Mouse (Mus musculus) embryo, embryonic 11 days (tissue): Measurements from ENCODE around the gene Srbd1.

ENCODE experiments used
- DNase-seq: peaks from one replicate; pipeline ENCODE4 v3.0.0-alpha.2; 2015

The Srbd1 gene

DNA sequence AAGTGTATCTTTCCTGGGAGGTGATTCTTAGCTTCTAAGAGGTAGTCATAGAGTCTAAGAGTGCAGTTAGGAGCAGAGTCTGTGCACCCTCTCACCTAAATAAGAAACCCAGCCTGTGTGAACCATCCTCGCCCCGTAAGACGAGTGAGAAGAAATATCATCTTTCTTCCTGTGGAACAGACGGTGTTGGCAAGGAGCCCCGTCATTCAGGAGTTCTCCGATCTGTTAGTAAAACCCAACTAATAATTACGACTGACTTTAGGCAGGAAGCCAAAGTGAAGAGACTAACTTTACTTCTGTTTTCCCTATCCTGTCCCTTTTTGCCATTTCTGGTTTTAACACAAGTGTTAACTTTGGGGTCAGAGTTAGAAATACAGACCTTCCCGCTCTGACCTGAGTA lies 166.1 kb downstream of the Srbd1 start:
- DNase-seq = no peak

DNA sequence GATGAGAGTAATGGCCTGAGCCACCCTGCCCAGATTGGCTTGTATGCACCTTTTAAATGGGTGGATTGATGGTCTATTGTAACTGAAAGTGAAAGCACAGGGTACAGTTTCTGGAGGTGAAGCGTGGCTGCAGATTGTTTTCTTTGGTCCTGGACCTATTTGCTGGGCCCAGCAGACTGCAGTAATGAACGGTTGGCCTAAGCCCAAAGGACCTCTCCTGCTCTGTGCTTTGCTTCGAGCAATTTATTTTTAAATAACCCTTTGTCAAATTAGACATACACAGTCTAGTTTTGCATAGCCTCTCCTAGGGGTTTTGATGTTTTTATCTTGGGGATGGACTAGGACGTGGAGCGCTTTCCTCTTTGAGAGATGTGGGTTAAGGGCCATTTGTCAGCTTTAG lies 169.9 kb downstream of the Srbd1 start:
- no peak for DNase-seq

DNA sequence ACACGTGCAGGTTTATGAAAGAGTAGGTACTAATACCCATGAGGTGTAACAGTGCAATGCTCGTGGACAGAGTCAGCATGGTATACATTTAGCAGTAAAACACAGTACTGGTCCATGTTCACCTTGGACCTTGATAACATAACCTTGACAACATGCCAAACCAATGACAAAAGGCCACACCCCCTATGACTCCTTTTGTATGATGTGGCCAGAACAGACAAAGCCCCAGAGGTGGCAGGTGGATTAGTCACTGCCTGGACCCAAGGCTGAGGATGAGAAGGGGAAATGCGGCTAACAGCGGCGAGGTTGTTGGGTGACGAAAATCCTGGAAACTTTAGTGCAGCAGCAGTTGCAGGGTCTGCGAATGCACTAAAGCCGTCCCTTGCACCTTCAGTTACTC lies 170.4 kb downstream of the Srbd1 start:
- no peak for DNase-seq

DNA sequence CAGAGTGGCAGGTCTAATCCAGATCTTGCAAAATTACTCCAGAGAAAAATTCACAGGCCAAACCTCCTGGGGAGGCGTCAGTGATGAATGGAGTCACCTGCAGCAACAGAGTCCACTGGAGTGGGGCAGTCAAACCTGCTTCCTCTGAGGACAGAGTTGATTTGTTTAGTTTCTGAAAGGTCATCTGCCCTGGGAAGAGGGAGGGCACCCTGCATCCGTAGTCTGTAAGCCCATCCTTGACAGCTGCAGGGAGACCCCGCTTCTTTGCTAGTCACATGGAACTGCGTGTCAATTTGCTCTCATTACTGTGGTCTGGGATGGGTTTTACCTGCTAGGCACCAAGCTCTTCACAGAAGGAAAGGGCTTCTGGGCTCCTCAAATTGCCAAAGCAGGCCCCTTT lies 173.9 kb downstream of the Srbd1 start:
- DNase-seq = peak; percentile 30

DNA sequence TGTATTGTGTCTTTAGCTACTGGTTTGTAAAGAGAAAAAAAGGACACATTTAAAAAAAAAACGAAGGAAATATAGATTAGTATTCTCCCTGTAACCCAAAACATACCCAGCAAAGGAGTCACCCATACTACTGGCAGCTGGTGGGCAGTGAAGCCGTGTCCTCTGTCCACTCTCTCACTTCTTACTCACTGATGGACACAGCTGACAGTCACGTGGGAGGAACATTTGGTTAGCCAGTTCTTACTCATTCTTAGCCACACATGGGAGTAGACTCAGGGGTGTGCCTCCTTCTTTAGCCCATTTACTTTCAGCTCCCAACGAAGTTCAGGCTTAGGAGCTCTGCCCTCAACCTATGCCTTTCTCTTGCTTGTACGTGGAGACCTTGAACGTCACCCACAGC lies 183.3 kb downstream of the Srbd1 start:
- no peak for DNase-seq

DNA sequence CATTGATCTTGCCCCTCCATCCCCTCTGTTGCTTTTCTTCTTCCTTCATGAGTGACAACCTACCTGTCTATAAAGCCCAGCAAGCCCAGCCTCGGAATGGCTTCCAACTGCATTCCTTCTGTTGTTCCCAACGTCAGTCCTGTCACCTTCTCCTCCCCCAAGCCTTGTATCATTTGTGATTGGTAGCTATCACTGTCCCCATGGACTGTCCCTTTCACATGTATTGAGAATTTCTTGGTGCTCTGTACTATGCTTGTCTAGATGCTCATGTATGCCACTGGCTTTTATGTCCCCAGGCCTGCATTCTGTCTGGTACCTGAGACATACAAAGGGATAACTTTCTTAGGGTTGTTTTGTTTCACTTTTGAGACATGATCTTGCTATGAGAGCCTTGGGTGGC lies 193.2 kb downstream of the Srbd1 start:
- no peak for DNase-seq

DNA sequence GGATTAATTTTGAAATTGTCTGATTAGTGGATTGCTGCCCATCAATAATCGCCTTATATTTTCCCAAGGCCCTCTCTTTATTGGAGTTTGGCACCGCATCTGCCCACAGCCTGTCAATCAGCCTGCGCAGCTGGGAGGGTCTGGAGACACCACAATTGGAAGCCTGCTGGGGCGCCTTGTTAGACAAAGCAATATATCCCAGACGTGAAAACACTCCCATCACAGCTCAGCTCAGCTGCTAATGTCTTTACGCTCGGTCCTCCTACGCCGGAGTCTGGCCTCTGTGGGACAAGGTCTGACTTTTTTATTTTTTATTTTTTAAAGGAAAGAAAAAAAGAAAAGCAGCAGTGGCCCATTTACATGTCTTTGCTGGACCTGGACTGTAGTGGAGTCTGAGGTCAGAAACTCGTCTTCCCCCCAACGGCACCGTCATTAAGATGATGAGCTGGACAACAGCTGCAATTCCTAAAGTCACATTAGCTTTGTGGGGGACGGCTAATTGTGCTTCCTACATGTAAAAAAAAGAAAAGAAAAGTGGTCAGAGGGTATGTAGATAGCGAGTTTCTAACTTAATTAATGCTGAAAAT lies 195.0 kb downstream of the Srbd1 start:
- peak; percentile 64 for DNase-seq

DNA sequence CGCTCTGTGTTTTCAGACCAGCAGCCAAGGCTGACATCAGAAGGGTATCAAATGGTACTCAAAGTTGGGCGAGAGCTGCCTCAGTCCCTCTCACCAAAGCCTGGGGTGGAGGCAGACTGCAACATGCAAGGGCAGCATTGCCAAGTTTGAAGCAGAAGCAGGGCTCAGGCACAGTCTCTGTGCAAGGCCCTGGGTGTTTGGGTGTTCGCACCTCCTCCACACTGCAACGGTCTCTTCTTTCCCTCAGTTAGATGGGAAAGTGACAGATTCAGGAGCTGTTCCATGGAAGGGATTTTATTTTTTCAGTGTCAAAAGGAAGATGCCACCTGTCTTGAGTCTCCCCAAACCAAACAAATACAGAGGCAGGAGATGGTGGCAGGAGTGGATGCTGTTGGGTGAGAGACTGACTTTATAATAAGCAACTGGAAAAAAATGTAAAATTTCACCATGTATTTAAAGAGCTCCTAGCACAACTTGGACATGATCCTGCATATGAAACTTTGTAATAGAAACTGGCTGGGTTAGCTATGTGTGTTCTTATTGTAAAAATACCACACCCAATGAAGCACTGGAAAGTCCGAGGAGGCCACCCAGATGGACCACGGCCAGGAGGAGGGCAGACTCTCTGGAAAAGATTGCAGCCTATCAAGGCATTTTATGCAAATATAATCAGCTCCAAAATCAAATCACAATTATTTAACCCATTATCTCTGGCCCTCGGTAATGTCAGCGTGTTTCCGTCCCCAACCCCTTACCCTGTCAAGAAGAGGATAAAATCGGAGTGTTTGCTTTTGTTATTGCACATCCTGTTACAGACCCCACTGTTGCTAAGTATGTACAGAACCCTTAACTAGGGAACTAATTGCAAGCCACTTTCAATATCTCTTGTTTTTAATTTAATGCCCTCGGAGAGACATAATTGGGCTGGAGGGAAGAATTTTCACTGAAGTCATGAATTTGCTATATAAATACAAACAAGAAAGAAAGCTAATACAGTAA lies 195.8 kb downstream of the Srbd1 start:
- no peak for DNase-seq

DNA sequence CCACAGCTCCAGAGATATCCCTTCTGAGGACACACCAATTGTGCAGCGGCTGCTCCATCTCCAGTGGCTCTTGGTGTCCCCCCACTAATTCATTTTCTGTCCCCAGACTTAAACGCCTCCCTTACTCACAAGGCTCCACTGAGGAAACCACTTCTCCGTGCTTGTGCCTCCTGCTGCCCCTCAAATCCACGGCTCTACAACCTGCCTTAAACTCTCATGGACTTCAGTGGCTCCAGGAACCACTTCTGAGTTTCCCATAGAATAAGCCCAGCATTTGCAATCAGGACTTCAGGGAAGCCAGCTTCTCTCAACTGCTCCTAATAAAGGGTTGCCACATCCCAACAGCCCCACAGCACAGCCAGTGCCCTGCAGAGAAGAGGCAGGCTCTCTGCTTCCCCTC lies 200.2 kb downstream of the Srbd1 start:
- DNase-seq = no peak

DNA sequence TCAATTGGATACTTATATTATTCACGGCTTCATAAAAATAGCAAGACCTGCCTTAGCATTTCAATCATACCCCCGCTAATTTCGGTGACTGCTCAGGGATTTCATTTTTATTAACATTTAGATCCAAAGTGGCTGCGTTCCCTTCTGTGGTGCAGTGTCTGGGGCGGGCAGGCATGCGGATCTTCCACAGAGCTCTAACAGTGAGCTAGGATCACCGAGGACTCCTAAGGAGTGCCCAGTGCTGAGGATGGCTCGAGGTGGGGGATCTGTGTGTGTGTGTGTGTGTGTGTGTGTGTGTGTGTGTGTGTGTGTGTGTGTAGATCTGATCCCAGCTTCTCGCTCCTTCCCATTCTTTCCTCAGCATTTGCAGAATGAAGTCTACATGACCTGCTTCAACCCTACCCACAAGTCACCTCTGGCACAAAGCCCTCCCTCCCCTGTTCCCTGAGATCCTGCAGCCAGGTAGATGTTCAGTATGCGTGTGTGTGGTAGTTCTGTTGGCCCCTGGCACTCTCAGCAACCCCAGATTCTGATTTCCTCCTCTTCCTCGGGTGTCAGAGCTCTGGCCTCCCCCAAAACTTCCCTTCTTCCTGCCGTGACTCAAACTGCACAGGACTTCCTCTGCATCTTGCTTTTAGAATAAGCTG lies 200.9 kb downstream of the Srbd1 start:
- no peak for DNase-seq

DNA sequence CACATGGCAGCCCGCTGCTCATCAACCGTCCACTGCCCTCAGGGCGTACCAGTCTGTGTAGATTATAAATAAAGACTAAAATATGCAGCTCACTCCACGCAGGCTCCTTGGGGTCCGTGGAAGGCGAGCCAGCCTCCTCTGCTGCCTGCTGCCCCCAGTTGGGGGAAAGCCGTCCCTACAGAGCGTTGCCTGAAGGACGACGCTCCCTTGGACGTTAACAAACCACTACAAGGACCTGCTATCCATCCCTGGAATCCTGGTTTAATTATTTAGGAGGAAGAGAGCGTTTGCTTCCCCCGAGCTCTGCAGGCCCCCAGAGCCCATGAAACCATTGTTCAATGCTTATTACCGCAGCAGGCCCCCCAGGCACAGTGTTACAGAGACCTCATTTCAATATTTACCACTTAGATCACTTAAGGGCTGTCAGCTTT lies 201.4 kb downstream of the Srbd1 start:
- peak; percentile 48 for DNase-seq

DNA sequence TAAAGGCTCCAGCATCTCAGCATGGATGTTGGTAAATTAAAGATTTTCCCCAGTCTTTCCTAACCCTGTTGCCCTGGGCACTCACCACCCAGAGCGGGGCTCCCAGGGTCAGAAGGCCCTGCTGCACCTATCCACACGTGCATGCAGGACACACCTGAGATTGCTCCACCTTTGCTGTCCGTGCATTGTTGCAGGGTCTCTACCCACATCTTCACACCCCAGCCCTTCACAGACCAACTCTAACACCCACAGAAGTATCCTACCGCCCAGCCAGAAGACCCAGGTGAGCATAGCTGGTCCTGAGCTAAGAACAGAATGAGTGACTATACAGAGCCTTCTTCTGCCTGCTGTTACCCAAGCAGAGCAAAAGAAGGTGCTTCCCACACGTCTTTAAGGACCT lies 201.9 kb downstream of the Srbd1 start:
- DNase-seq = no peak

DNA sequence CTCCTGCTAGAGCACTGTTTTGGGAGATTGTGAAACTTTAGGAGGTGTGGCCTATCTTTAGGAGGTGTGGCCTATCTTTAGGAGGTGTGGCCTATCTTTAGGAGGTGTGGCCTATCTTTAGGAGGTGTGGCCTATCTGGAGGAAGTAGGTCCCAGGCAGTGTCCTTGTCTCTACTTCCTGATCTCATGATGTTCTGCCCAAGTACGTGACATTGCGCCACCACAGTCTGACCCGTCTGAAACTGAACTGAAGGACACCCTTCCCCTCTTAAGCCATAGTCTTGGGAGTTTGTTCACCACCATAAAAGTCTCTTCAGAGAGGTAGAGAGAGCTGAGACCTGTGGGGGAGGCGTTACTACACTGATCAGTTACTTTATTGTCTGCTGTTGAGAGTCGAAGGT lies 202.9 kb downstream of the Srbd1 start:
- DNase-seq = no peak

DNA sequence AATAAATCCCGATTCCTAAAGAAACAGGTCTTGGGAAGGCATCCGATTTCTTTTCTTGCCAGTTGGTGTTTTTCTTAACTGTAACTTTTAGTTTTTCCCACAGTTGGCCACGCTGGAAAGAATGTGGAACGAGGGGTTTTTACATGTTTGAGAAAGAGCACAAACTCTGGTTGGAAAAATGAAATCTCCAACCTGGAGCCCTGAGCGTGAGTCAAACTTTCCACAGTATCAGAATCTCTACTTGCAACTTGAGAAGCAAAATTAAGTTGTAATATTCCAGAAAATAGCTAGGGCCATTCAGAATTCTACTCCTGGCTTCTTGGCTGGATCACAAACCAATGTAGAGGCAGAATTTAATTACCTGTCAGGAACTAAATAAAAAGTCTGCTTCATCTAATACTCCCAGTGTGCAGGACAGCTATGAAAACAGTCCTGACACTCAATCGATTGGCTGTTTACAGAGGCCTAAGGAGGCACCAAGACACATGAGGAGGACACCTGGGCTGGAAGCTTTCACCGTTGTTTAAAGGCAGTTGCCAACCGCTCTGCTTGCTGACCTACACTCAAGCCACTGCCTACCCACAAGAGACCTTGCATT lies 203.7 kb downstream of the Srbd1 start:
- no peak for DNase-seq

DNA sequence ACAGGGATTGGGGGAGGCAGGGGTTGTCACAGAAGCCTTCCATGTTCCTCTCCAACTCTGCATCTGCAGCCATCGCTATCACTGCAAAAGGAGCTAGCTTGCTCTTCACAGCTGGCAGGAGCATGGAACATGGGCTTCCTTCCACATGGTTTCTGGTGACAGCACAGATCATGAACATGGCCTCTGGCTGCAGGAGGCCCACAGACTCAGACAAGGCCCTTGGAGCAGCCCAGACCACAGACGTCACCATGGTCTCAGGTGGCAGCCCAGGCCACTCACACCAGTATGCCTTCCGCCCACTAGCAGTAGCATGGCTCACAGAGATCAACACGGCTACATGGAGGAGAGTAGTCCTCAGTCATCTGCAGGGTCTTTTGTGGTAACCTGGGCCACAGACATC lies 207.8 kb downstream of the Srbd1 start:
- no peak for DNase-seq

DNA sequence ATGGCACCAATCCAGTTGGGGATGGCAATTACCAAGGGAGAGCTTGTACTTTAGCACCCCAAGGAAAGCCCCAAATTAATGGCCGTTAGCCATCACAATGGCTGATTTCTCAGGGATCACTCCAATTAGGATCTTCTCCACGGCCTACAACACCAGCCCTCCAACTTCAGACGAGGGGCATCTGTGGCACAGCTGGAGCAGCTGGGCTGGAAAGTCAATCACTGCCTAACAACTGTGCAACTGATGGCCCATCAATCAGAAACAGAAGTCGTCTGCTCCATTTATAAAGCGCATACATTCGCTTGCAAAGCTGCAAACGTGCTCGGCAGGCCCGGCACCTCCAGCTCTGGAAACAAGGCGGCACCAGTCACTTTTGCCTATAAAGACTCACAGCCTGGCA lies 209.7 kb downstream of the Srbd1 start:
- peak; percentile 44 for DNase-seq
